Mouse (Mus musculus): Measurements from ENCODE around the gene Fetub. TPM values are rescaled to one million over a fixed set of nuclear protein-coding genes. Genes with fewer than 3 reads are reported as not detected.

The Fetub gene
- polyA plus RNA-seq, 1 experiment, result 1.1 TPM

GRCm38 (mm10) chr16:22879945-22880595, 38.1 kb upstream of the Fetub start:
- 46% methylated on average over 7 of the region's 7 CpGs for WGBS
- TF ChIP-seq CTCF (conservative IDR thresholded peaks at IDR 0.05; ENCODE audit: insufficient read depth, insufficient read length, low read depth, low read length), result no peak
- TF ChIP-seq POLR2A (IDR thresholded peaks at IDR 0.05; ENCODE audit: low read depth, low read length), result no peak
- H3K36me3 ChIP-seq (ENCODE audit: control insufficient read depth, insufficient read depth, low read length), result no peaks in the 10 kb centered on the region
- no peak for DNase-seq
- H3K27ac ChIP-seq (ENCODE audit: insufficient read depth, low read depth, low read length), result no peak overlapping the region
- no peak overlapping the region for H3K4me3 ChIP-seq (ENCODE audit: insufficient read depth, low read depth, low read length)
- H3K4me1 ChIP-seq (ENCODE audit: control insufficient read depth, insufficient read depth, low read length), result 0 out of 2 replicates have a peak, but pooled peaks cover 6% of the 10 kb centered on the region
- H3K27me3 ChIP-seq (replicated peaks; ENCODE audit: control insufficient read depth, insufficient read depth, low read length), result no peaks in the 10 kb centered on the region

DNA sequence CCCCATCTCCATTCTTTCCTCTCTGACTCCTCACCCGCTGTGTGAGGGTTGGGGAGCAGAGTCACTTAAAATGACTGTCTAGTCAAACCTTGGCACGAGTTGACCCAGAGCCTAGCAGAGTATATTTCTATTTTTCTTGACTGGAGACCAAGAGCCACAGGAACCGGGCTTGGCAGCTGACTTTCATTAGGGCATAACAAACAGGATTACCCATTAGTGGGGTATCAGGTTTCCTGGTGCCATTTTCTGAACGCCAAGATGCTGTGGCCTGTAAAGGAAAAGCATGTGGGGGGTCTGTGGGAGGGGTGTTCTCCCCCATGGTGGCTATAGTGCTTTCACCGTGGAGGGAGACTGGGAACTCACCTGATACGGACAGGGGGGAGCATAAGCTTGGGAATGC, 37.2 kb upstream of the Fetub start:
- WGBS, result 24% methylated on average over 6 of the region's 6 CpGs
- Histone ChIP-seq H3K27me3 (replicated peaks; ENCODE audit: control insufficient read depth, insufficient read depth, low read length) (no peaks in the 10 kb centered on the region), H3K27ac (ENCODE audit: insufficient read depth, low read depth, low read length) (no peak overlapping the region), H3K4me1 (ENCODE audit: control insufficient read depth, insufficient read depth, low read length) (0 out of 2 replicates have a peak, but pooled peaks cover 6% of the 10 kb centered on the region), H3K4me3 (ENCODE audit: insufficient read depth, low read depth, low read length) (no peak overlapping the region), H3K36me3 (ENCODE audit: control insufficient read depth, insufficient read depth, low read length) (no peaks in the 10 kb centered on the region)
- no peak for TF ChIP-seq CTCF (conservative IDR thresholded peaks at IDR 0.05; ENCODE audit: insufficient read depth, insufficient read length, low read depth, low read length)
- no peak for TF ChIP-seq POLR2A (IDR thresholded peaks at IDR 0.05; ENCODE audit: low read depth, low read length)
- peak; percentile 10 for DNase-seq

DNA sequence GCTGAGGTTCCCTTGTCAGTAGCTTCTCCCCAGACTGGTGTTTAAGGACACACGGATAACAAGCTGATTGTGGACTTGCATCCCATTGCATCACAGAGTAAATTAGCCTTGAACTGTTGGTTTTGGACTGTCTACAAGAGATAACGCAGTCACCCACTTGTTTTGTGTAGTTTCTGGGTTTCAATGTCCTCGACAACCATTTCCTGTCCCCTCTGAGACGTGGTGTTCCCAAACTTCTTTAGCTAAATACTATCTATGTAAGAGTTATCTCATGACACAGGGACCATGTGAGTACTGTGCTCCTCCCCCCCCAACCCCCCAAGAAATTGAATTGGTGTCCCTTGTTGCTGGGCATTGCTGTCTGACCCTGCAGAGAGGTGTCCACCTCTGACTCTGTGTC, 36.6 kb upstream of the Fetub start:
- peak; percentile 39 for DNase-seq
- Histone ChIP-seq H3K4me3 (ENCODE audit: insufficient read depth, low read depth, low read length) (no peak overlapping the region), H3K27me3 (replicated peaks; ENCODE audit: control insufficient read depth, insufficient read depth, low read length) (no peaks in the 10 kb centered on the region), H3K36me3 (ENCODE audit: control insufficient read depth, insufficient read depth, low read length) (no peaks in the 10 kb centered on the region), H3K27ac (ENCODE audit: insufficient read depth, low read depth, low read length) (no peak overlapping the region), H3K4me1 (ENCODE audit: control insufficient read depth, insufficient read depth, low read length) (0 out of 2 replicates have a peak, but pooled peaks cover 3% of the 10 kb centered on the region)
- 69% methylated on average over 4 of the region's 4 CpGs for WGBS
- TF ChIP-seq POLR2A (IDR thresholded peaks at IDR 0.05; ENCODE audit: low read depth, low read length), result no peak
- TF ChIP-seq CTCF (conservative IDR thresholded peaks at IDR 0.05; ENCODE audit: insufficient read depth, insufficient read length, low read depth, low read length), result no peak

GRCm38 (mm10) chr16:22883441-22883840, 34.7 kb upstream of the Fetub start:
- 79% methylated on average over 5 of the region's 5 CpGs for WGBS
- no peak for DNase-seq
- Histone ChIP-seq H3K27me3 (replicated peaks; ENCODE audit: control insufficient read depth, insufficient read depth, low read length) (no peaks in the 10 kb centered on the region), H3K4me3 (ENCODE audit: insufficient read depth, low read depth, low read length) (no peak overlapping the region), H3K36me3 (ENCODE audit: control insufficient read depth, insufficient read depth, low read length) (no peaks in the 10 kb centered on the region), H3K27ac (ENCODE audit: insufficient read depth, low read depth, low read length) (no peak overlapping the region), H3K4me1 (ENCODE audit: control insufficient read depth, insufficient read depth, low read length) (0 out of 2 replicates have a peak, but pooled peaks cover 3% of the 10 kb centered on the region)
- TF ChIP-seq CTCF (conservative IDR thresholded peaks at IDR 0.05; ENCODE audit: insufficient read depth, insufficient read length, low read depth, low read length), result no peak
- no peak for TF ChIP-seq POLR2A (IDR thresholded peaks at IDR 0.05; ENCODE audit: low read depth, low read length)

GRCm38 (mm10) chr16:22885356-22885755, 32.8 kb upstream of the Fetub start:
- DNase-seq, result no peak
- Histone ChIP-seq H3K27me3 (replicated peaks; ENCODE audit: control insufficient read depth, insufficient read depth, low read length) (no peaks in the 10 kb centered on the region), H3K4me3 (ENCODE audit: insufficient read depth, low read depth, low read length) (no peak overlapping the region), H3K36me3 (ENCODE audit: control insufficient read depth, insufficient read depth, low read length) (no peaks in the 10 kb centered on the region), H3K4me1 (ENCODE audit: control insufficient read depth, insufficient read depth, low read length) (no peaks in the 10 kb centered on the region), H3K27ac (ENCODE audit: insufficient read depth, low read depth, low read length) (no peak overlapping the region)
- WGBS, result 26% methylated on average over 4 of the region's 4 CpGs
- TF ChIP-seq POLR2A (IDR thresholded peaks at IDR 0.05; ENCODE audit: low read depth, low read length) (no peak), CTCF (conservative IDR thresholded peaks at IDR 0.05; ENCODE audit: insufficient read depth, insufficient read length, low read depth, low read length) (no peak)

DNA sequence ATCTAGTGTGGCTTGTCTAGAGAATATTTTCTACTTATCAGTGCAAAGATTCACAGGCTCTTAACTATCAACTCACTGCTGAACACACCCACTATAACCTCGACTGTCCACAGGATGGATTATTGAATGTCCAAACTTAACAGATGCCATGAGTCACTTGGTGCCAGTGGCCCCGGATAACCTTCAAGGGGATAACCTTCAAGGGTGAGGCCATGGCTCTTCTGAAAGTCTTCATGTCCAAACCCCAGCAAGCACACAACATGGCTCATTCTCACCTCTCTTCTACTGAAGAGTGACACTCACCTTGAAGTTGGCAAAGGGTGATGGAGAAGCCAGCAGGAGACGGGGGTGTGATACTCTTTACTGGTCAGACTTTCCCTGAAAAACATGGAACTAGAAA, 31.4 kb upstream of the Fetub start:
- H3K27me3 ChIP-seq (replicated peaks; ENCODE audit: control insufficient read depth, insufficient read depth, low read length), result no peaks in the 10 kb centered on the region
- H3K4me3 ChIP-seq (ENCODE audit: insufficient read depth, low read depth, low read length), result no peak overlapping the region
- 76% methylated on average over 3 of the region's 3 CpGs for WGBS
- no peaks in the 10 kb centered on the region for H3K36me3 ChIP-seq (ENCODE audit: control insufficient read depth, insufficient read depth, low read length)
- no peak overlapping the region for H3K27ac ChIP-seq (ENCODE audit: insufficient read depth, low read depth, low read length)
- no peak for TF ChIP-seq CTCF (conservative IDR thresholded peaks at IDR 0.05; ENCODE audit: insufficient read depth, insufficient read length, low read depth, low read length)
- TF ChIP-seq POLR2A (IDR thresholded peaks at IDR 0.05; ENCODE audit: low read depth, low read length), result no peak
- DNase-seq, result no peak
- H3K4me1 ChIP-seq (ENCODE audit: control insufficient read depth, insufficient read depth, low read length), result no peaks in the 10 kb centered on the region

GRCm38 (mm10) chr16:22888835-22889234, 29.3 kb upstream of the Fetub start:
- no peaks in the 10 kb centered on the region for H3K4me1 ChIP-seq (ENCODE audit: control insufficient read depth, insufficient read depth, low read length)
- H3K4me3 ChIP-seq (ENCODE audit: insufficient read depth, low read depth, low read length), result no peak overlapping the region
- H3K36me3 ChIP-seq (ENCODE audit: control insufficient read depth, insufficient read depth, low read length), result no peaks in the 10 kb centered on the region
- DNase-seq, result no peak
- no peak overlapping the region for H3K27ac ChIP-seq (ENCODE audit: insufficient read depth, low read depth, low read length)
- TF ChIP-seq CTCF (conservative IDR thresholded peaks at IDR 0.05; ENCODE audit: insufficient read depth, insufficient read length, low read depth, low read length), result no peak
- TF ChIP-seq POLR2A (IDR thresholded peaks at IDR 0.05; ENCODE audit: low read depth, low read length), result no peak
- 74% methylated on average over 4 of the region's 4 CpGs for WGBS
- no peaks in the 10 kb centered on the region for H3K27me3 ChIP-seq (replicated peaks; ENCODE audit: control insufficient read depth, insufficient read depth, low read length)

Measured in kidney, adult 2 months (tissue).